Mouse (Mus musculus): ENCODE data around the gene Mcm2.

The Mcm2 gene

DNA sequence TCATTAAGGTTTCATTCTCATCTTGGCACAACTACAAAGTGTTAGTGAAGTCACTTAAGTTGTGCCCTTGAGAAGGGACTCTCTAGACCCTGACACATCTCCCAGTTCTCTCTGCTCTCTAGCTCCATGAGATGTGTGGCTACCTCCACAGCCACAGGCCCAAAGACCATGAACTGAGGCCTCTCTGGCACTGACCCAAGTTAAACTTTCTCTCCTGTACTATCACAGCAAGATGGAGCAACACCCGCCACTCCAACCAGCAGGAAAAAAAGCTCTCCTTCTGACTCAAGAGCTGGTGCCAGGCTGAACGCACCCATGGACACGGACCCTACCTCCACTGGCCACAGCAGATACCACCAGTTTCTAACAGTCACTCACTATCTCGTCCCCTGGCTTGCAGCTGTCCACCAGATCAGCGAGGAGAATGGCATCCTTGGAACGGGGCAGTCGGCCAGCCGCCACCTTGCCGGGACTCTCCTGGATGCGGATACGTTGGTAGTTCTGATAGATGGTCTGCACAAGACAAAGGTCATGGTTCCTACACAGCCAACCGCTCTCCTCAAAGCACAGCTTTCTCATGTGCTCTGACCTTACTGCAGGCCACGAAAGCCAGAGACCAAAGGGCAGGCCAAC, 9.1 kb downstream of the Mcm2 start:
- no peak for DNase-seq (ENCODE audit: low spot score in 2 of 2)

DNA sequence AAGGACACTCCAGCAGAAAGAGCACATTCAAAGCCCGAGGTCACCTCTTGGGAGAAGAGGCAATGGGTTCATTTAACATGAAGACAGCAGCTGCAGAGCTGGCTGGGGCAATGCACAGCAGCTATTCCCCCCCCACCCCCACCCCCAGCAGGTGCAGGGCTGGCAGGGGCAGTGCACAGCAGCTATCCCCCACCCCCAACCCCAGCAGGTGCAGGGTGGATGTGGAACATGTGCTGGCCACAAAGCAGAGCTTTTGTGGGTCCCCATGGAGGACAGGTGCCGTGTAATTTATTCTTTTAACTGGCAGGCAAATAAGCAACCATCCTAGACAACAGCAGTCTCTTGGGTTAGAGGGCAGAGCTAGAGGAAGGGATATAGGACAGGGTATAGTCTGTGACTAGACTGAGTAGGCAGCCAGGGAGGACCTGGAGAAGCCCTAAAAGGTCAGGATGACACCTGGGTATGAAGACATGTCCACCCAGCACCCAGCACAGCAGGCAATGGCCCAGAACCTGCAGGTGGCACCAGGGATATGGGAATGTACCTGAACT, 12.1 kb downstream of the Mcm2 start:
- no peak for DNase-seq (ENCODE audit: low spot score in 2 of 2)

DNA sequence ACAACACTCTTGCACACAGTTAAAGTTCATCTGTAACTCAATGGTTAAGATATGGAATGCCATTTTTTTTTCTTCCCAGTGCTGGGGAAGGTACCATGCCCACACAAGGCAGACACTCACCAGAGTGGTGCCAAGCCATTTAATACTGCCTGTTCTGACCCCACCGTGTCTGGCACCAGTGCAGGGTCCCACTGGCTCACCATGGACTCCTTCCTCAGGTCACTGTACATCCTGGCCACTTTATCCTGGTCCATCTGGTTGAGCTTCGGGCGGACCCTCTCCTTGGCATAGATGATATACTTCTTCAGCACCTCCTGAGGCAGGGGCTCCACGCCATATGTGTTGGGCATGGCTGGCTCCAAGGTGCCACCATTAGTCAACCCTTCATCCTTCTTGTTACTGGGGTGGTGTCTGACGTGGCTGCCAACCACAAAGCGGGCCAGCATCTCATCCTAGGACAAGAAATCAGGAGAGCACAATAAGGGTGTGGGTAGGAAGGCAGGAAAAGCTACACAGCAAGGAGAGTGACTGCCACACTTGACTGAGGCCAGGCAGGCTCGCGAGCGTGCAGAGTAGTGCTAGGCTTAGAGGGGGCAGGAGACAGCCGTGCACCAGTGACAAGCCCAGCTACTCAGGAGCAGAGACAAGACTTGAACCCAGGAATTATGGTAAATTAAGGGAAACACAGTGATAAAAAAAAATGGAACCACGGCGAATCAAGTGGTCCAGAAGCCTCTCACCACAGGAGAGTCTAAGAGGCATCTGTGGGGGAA, 12.8 kb downstream of the Mcm2 start:
- no peak for DNase-seq (ENCODE audit: low spot score in 2 of 2)

DNA sequence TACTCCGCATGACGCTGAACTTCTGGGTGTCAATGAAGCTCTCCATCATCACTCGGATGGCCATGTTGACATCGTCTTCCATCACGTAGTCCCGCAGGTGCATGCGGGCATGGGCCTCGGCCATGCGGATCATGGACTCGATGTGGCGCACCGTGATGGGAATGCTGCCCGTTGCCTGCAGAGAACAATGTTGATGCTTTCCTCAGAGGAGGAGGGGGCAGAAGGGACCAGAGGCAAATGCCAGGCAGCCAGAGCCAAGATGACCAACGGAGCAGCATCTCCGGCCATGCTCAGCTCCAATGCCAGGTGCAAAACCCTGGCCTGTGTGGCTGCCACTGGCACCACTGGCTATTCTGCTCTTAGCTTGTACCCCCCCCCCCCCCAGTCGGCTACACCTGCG, 13.9 kb downstream of the Mcm2 start:
- DNase-seq (ENCODE audit: low spot score in 2 of 2), result no peak

DNA sequence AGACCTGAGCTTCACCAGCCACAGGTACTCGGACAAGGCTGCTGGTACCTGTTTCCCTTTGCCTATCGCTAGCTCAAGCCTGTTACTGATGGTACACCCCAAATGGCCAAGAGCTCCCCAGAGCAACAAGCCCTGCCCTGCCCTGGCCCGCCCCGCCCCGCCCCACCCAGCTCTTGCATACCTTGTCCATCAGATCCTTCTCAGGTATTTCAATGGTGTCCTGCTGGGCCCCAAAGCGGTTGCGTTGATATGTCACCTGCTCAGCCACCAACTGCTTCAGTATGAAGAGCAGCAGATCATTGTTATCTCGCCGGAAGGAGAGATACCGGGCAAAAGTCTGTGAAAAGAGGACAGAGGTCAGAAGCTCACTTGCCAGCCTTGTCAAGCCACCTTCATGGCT, 14.4 kb downstream of the Mcm2 start:
- DNase-seq (ENCODE audit: low spot score in 2 of 2), result no peak

DNA sequence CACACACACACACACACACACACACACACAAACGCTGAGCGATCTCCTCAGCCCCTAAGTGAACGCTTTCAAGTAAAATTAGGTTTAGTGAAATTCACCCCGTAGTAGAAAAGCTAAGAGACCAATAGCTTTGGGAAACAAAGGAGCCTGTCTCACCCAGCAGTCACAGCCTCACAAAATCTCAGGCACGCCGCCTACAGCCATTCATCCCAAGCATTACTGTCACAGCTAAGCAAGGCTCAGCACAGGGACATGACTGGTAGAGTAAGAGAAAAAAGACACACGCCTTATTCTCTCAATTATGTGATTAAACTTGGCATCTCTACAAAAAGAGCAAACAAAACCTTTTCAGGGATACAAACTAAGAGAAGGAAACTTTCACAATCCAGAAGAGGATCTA, 17.2 kb downstream of the Mcm2 start:
- no peak for DNase-seq (ENCODE audit: low spot score in 2 of 2)

DNA sequence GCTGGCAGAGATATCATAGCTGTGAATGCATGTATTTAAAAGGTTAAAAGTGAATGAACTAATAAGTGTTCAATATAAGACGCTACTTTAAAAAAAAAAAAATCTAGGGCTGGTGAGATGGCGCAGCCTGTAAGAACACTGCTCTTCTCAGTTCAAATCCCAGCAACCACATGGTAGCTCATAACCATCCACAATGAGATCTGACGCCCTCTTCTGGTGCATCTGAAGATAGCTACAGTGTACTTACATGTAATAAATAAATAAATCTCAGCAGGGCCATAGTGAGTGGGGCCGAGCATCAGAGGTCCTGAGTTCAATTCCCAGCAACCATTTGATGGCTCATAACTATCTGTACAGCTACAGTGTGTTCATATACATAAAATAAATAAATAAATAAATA, 19.1 kb downstream of the Mcm2 start:
- DNase-seq (ENCODE audit: low spot score in 2 of 2), result no peak

DNA sequence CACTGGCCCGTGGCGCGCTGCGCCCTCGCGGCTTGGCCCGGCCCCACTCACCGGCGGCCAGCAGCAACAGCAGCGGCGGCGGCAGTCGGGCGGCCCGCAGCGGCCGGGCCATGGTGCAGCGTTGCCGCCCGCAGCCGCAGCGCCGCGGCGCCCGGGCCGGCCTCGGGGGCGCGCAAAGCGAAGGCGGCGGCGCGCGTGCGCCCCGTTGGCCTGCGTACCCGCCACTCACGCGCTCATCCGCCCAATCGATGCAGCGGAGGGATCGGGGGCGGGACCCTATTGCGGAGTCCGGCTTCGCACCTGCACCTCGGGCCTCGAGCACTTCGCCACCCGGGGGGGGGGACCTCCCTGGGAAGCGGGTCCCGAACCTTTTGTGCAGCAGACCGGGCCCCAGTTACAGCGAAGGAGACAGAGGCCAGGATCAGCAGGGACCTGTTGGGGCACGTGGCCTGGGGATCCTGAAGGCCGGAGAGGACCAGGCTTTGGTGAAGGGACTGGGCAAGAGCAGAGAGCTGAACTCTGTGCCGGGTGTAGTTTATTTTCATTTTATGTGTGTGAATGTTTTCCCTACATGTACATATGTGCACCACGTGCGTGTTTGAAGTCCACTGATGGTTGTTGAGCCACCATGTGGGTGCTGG, 23.6 kb downstream of the Mcm2 start, which contains the start of gene Podxl2:
Podxl2 (minus strand) TSS at position 177 of the 641 bp plus-strand sequence.
- DNase-seq (ENCODE audit: low spot score in 2 of 2), result peak; percentile 71 to 78

- no peak for DNase-seq (ENCODE audit: low spot score in 2 of 2)
Observed at GRCm38 (mm10) chr6:88873965-88874867, 24.4 kb downstream of the Mcm2 start.

DNA sequence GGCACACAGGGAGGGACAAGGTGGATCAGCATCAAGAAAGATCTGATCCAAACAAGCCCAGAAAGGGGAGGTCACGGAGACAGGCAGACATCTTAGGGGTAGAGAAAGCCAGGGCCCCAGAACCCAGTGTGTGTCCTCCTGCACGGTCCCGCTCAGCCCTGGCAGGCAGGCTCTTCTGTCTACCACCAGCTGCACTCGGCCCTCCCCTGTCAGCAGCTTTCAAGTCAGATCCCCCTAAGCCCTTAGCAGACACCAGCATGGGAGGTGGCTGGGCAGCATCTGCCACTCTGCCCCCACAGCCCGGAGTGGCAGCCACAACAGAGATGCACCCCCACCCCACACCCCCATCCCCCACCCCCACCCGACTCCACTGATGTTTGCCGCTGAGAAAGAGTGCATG, 25.8 kb downstream of the Mcm2 start:
- DNase-seq (ENCODE audit: low spot score in 2 of 2), result no peak

- no peak for DNase-seq (ENCODE audit: low spot score in 2 of 2)
Observed at GRCm38 (mm10) chr6:88871546-88871945, 27.0 kb downstream of the Mcm2 start.

DNA sequence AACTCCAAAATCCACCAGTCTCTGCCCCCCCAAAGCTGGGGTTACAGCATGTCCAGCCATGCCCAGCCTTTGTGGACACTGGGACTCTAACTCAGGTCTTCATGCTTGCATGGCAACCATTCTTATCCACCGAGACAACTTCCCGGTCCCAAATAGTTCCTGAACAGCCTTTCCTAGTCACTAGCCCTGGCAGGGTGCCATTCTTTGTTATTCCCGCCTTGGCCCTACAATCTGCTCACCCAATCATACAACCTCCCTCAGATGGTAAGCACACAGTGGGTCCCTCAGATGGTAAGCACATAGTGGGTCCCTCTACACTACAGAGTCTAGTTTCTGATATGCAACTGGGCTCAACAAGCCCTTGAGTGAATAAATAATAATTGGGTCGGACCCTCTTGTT, 28.0 kb downstream of the Mcm2 start:
- DNase-seq (ENCODE audit: low spot score in 2 of 2), result no peak

GRCm38 (mm10) chr6:88869459-88869858, 29.1 kb downstream of the Mcm2 start:
- DNase-seq (ENCODE audit: low spot score in 2 of 2), result no peak

DNA sequence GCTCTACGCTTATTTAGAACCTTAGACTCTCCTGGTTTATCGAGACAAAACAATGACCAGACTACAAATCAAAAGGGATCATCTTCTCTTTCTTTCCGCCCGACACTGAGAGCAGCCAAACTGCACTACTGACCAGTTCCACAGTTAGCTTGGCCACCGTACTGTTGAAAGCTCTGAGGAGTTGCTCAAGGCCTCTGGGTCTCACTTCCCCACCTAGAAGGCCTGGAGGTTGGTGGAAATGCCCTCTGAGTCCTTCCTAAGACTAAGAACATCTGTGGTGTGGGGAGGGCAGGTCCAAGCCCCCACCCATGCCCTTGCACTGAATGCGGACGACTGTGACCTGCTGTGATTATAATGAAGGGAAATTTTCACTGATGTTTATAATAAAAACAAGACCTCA, 32.9 kb downstream of the Mcm2 start:
- no peak for DNase-seq (ENCODE audit: low spot score in 2 of 2)

GRCm38 (mm10) chr6:88860914-88861313, 37.7 kb downstream of the Mcm2 start:
- DNase-seq (ENCODE audit: low spot score in 2 of 2), result no peak

- DNase-seq (ENCODE audit: low spot score in 2 of 2), result no peak
Observed at GRCm38 (mm10) chr6:88858341-88858740, 40.2 kb downstream of the Mcm2 start.

DNA sequence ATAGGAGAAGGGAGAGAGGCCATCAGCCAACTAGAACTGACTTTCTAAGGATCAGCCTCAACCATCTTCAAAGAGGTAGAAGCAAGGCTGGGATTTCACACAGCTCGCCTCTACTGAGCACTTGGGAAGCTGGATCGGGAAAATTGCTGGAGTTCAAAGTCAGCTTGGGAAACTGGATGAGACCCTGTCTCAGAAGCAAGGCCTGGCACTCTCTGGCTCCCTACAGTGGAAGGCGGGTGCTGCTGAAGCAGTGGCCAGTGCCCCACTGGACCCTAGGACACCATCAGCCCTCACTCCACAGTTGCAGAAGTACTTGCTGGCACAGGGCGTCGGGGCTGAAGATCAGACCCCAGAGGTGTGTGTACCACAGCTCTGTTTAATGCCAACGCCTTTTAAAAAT, 40.8 kb downstream of the Mcm2 start:
- no peak for DNase-seq (ENCODE audit: low spot score in 2 of 2)

DNA sequence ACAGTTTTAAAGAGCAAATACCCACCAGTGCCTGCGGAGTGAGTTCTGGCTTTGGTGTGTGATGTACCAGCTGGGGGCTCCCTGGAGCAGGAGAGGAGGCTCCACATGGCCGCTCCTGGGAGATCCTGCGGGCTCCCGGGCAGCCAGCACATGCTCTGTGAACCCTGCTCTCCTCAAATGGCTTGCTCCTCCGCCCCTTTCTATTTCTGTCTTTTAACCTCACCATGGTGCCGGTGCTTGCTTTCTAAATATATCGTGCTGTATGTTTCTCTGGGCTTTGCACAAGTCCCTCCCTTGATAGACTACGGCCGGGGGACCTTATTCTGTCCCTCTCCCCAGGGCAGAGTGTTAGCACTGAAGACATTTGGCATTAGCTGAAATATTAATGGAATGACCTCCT, 41.3 kb downstream of the Mcm2 start:
- no peak for DNase-seq (ENCODE audit: low spot score in 2 of 2)

- no peak for DNase-seq (ENCODE audit: low spot score in 2 of 2)
Observed at GRCm38 (mm10) chr6:88855636-88856035, 42.9 kb downstream of the Mcm2 start.

GRCm38 (mm10) chr6:88854509-88854908, 44.1 kb downstream of the Mcm2 start:
- no peak for DNase-seq (ENCODE audit: low spot score in 2 of 2)

- DNase-seq (ENCODE audit: low spot score in 2 of 2), result no peak
Observed at GRCm38 (mm10) chr6:88850034-88850433, 48.5 kb downstream of the Mcm2 start.

DNA sequence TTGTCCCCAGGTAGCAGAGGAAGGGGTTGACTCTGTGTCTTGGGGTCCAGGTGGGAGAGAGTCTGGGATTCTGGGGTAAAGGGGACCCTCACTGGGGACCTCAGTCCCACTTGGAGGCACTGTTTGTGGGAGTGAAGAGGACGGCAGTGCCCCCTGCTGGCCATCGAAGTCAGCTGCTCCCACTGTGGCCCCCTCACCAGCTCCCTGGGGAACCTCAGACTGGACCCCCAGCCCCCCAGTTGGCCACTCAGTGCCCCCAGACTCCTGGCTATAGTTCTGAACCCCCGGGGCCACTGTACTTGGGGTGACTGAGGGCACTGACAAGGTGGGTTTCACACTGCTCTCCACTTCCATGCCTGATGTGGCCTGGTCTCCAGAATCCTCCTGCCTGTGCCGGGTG, 49.3 kb downstream of the Mcm2 start:
- DNase-seq (ENCODE audit: low spot score in 2 of 2), result no peak
